Mouse (Mus musculus) megakaryocyte progenitor cell, adult 5-6 weeks (primary cell): ENCODE results near the gene Exoc6. TPM values are rescaled to one million over a fixed set of nuclear protein-coding genes. Genes with fewer than 3 reads are reported as not detected.

Source experiments
- ATAC-seq: replicated peaks from 2 replicates; pipeline ENCODE4 v1.8.0; 2016; ENCODE audit warnings: mild to moderate bottlenecking, moderate TSS enrichment, inconsistent platforms; ENCODE audit not compliant: poor library complexity
- total RNA-seq, 2 experiments: library from RNA; stranded (forward) in 1 of 2; stranded (reverse) in 1 of 2; fragments of 157-497, 149-512 nt in 1 of 2; fragments of 200-1000 nt in 1 of 2; gene quantifications; 2 replicates each; pipeline versions ENCODE4 v1.2.3 to v1.2.4; 2015 to 2017

Gene Exoc6
- total RNA-seq, 2 experiments from 2014 or later = 57.3 to 75.7 TPM

GRCm38 (mm10) chr19:37719166-37719565 lies 168.9 kb downstream of the Exoc6 start:
- ATAC-seq = no peak

GRCm38 (mm10) chr19:37724591-37724990 lies 174.4 kb downstream of the Exoc6 start:
- no peak for ATAC-seq

GRCm38 (mm10) chr19:37726585-37726984 lies 176.4 kb downstream of the Exoc6 start:
- no peak for ATAC-seq

- ATAC-seq = no peak
Measured at GRCm38 (mm10) chr19:37727366-37727765, 177.1 kb downstream of the Exoc6 start.

Other genes starting within 250 kb of the Exoc6 start
- 122 and 144 TPM in 2 replicates for gene Ide, start 212.6 kb upstream of the Exoc6 start, total RNA-seq (2015)
- 79.5 and 103 TPM in 2 replicates for gene Ide, start 212.6 kb upstream of the Exoc6 start, total RNA-seq (2017)
- gene Kif11, start 174.0 kb upstream of the Exoc6 start, total RNA-seq (2015) = 113 and 116 TPM in 2 replicates
- 160 and 187 TPM in 2 replicates for gene Kif11, start 174.0 kb upstream of the Exoc6 start, total RNA-seq (2017)
- gene Hhex, start 115.6 kb upstream of the Exoc6 start, total RNA-seq (2015) = 87.2 and 88.1 TPM in 2 replicates
- 28.2 and 29.9 TPM in 2 replicates for gene Hhex, start 115.6 kb upstream of the Exoc6 start, total RNA-seq (2017)
- not detected in 2 replicates for gene Cyp26c1, start 135.2 kb downstream of the Exoc6 start, total RNA-seq (2015)
- not detected in 2 replicates for gene Cyp26c1, start 135.2 kb downstream of the Exoc6 start, total RNA-seq (2017)
- gene Cyp26a1, start 147.4 kb downstream of the Exoc6 start, total RNA-seq (2015) = 0.22 TPM in 1 of 2 replicates, not detected in the other
- not detected in 2 replicates for gene Cyp26a1, start 147.4 kb downstream of the Exoc6 start, total RNA-seq (2017)